Mouse (Mus musculus) urinary bladder, postnatal 14 days (tissue): ENCODE measurements around the gene Rgl1.
"Not testable (repeated sequence)": the region's sequence is repeated elsewhere in the genome, so short reads cannot be mapped to it uniquely, and the experiment has no call there.

Experiments
- DNase-seq: peaks from one replicate; pipeline ENCODE4 v3.0.0; 2021; ENCODE audit warnings: low spot score

The Rgl1 gene

DNA sequence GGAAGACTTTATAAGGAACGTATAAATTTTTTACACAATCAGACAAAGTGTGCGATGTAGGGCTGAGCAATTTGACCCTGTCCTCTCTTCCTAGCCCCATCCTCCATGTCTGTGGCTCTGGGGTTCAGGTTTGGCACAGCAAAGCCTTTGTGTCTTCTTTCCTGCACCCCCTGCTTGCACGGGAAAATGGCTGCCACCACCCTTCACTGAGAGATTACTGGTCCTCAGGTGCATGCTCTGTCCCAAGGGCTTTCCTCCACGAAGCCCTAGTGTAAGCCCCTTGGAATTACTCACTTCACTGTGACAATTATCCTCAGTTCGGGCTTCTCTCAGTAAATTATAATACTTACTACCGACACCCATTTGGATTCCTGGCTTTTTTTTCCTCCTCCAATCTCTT is 109.5 kb downstream of the Rgl1 start:
- DNase-seq: no peak

DNA sequence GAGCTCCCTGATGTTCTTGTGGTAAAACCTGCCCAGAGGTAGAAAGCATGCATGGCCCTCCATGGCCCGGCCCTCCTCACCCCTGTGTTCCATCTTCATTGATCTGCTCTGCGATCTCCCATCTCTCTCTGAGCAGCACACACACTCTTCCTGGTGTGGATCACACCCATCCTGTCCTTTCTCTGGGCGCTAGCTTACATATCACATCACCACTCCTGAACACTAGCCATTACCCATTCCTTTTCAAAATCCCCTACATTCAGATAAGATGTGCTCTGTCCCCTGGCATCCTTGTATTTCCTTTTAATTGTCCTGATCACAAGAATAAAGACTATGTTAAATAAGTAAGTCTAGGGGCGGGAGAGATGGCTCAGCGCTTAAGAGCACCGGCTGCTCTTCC is 111.3 kb downstream of the Rgl1 start:
- no peak for DNase-seq

DNA sequence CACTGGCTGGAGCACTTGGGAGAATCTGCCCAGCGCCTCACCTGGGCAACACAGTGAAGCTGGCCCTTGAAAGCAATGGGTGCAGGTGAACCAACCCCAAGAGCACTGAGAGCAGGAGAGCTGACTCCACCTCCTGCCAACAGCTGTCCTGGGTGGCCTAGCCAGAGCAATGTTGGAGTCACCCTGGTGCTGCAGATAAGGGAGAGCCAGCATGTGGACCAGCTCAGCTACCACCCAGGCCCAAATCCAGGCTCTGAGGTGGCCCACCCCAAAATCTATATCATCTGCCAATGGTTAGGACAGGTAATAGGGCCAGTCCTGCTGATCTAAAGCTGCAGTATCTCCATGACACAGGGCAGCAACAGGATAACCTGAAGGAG is 114.7 kb downstream of the Rgl1 start:
- no peak for DNase-seq

DNA sequence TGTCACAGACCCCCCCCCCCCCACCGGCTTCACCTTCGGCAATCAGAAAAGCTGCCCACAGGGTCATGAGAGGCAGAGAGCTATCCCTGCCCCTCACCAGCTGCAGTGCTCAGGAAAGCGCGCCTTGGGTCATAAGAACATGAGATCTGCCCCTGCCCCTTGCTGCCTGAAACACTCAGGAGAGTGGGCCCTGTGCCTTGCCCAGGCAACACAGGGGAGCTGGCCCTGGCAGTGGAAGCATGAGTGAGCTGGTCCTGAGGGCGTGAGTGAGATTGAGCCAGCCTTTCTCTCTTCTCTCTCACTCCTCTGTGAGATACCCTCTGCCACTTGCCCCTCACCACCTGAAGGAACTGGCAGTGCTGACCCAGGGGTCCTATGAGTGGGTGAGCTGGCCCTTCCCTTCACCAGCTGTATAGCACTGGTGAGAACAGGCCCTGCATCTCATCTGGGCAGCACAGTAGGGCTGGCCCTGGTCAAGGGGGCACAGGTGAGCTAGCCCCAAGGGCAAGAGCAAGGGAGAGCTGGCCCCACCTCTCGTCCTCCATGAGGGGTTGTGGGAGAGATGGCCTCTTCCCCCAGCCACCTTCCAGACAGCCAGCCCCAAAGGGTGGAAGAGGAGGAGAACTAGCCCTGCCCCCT is 115.2 kb downstream of the Rgl1 start:
- DNase-seq: no peak

DNA sequence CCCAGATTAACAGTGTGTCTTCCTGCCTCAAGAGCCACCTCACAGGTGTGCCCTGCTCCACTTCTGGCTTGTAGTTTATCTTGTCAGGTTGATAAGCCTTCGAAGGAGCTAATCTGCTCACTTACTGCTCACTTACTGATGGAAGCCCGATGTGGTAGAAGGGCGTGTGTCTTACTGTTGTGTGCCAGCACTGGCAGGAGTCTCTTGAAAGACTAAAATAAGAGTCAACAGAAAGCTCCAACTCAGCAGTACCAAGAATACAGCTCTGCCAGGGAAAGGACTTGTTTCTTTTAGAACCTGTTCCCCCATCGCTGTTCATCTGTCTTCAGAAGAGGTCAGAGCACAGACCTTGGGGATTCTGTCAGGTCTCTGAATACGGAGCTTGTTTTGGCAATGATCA is 118.1 kb downstream of the Rgl1 start:
- no peak for DNase-seq

DNA sequence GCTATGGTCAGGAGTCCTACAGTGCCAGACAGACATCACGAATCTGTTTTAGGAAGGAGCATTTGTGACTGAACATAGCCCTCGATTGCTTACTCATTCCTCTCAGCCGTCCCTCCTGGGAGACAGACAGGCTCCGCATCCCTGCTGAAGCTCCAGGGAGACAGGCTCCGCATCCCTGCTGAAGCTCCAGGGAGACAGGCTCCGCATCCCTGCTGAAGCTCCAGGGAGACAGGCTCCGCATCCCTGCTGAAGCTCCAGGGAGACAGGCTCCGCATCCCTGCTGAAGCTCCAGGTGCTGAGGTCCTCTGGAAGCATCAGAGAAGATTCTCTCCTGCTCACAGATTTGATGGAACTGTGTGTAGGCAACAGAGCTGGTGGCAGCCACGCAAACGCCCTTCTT is 123.9 kb downstream of the Rgl1 start:
- DNase-seq: not testable (repeated sequence)

DNA sequence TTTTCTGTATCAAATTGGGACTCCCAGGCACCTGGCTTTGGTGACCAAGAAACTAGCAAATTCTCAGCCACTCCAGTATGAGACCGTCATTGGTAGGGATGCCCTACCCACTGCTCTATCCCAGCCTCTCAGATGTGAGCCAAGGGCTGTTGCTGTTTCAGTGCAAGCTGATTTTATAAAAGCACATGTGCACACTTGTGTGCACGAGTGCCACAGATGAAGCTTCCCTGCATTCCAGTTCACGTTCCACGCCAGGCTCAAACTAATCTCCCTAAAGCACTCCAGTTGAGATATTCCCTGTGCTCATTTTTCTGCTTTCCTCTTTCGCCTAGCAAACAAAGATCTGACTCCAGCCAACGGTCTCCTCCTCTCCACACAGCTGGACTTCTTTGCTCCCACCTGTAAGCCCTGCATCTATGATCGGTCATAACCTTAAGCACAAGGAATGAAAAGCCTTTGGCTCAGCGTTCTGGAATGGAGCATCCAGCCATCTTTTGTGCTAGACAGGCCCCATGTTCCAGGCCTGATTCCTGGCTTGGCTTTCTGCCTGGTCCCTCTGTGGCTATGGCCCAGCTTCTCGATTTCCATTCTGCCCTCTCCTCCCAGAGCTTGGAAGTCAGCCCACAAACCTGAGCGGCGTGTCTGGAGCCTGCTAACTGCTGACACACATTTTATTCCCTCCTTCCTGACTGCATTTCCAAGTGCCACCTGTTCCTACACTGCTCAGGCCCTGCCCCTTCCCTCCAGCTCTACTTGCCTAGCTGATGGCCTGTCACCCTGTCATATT is 125.8 kb downstream of the Rgl1 start:
- DNase-seq: peak; percentile 71

DNA sequence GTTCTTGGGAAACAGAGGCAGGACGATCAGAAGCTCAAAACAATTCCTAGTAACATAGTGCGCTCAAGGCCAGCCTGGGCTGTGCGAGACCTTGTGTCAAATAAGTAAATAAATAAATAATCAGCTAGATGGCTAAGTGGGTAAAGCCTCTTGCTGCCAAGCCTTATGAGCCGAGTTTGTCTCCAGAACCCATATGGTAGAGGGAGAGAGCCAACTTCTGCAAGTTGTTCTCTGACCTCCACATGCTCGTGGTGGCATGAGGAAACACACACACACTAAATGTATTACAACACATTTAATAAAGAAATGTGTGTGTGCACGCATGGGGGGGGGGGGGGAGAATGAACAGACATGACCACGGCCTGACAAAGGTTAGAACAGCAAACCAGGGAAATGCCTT is 126.8 kb downstream of the Rgl1 start:
- DNase-seq: no peak

DNA sequence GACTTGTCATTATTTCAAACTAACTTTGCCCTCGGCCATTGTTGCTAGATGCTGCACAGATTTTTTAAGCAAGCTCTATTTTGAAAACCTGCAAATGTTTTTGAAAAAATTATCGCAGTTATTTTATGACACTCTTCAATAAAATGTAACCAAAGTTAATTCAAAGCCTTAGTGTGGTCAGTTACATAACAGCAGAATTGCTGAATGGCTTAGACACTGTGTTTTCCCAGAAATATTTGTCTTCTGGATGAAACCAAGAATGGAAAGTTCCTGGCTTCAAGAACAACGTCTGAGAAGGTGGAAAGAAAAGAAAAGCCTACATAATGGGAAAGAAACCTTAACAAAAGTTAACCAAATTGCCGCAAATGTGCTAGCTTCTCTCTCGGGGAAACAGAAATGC is 131.5 kb downstream of the Rgl1 start:
- DNase-seq: no peak

DNA sequence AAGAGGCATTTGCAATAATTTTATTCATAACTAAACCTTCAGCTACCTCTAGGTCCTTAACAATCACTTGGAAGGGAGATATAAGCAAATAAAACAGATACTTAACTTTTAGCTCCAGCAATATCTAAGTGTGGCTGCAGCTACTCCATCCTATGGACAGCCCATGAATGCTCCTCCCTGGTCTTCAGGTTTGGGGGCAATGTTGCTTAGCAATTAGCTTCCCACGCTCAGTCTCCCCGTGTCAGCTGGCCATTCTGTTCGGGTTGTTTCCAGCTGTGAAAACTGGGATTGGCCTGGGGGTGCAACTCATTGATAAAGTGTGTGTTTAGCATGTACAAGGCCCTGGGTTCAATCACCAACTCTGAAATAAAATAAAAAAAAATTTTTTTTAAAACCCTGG is 136.4 kb downstream of the Rgl1 start:
- DNase-seq: no peak

DNA sequence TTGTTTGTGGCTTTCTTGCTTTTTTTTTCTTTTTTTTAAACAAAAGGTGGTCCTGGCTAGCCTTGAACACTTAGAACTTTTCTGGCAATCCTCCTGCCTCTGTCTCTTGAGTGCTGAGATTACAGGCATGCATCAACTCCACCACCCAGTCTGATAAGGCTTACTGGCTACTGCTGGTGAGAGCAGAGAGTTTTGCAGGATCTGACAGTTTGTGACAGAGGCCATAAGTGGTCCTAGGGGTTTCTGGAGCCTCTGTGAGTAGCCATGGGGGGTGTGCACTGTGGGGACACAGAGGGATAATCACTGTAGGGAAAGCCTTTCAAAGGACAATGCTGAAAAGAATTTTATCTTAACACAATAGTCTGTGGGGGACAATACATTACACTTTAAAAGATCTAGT is 140.5 kb downstream of the Rgl1 start:
- DNase-seq: no peak

DNA sequence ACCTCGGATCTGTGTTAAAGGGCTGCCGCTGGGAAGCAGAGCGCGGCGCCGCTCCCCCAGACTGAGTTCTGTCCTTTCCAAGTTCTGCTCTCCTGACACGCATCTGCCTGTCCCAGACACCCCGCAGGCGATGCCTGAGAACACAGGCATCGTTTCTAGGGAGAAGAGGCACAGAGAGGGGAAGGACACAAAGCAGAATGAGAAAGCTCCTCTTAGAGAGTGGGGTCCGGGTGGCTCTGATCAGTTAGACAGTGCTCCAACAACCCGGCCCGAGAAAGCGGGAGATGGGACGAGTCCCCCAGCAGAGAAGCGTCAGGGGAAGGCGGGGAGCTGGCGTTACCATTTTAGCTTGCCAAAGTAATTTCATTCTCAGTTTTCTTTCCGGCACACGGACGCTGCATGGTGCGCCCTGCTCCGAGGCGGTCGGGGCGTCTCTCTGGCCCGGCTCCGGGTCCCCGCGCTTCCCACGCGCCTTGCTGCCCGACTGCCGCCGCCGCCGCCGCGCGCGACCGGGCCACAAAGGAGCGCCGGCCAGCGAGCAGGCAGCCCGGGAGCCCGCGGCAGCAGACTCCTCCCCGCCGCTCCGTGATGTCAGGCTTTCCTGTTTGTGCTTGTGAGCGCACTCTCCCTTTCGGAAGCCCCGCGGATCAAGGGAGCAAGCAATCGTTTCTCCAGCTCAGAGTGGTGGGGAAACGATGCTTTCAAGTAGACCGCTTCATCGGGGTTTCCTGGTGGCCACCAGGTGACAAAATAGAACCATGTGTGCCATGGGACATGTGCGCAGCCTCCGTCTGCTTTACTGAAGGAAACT is 141.3 kb downstream of the Rgl1 start:
- DNase-seq: peak; percentile 73

DNA sequence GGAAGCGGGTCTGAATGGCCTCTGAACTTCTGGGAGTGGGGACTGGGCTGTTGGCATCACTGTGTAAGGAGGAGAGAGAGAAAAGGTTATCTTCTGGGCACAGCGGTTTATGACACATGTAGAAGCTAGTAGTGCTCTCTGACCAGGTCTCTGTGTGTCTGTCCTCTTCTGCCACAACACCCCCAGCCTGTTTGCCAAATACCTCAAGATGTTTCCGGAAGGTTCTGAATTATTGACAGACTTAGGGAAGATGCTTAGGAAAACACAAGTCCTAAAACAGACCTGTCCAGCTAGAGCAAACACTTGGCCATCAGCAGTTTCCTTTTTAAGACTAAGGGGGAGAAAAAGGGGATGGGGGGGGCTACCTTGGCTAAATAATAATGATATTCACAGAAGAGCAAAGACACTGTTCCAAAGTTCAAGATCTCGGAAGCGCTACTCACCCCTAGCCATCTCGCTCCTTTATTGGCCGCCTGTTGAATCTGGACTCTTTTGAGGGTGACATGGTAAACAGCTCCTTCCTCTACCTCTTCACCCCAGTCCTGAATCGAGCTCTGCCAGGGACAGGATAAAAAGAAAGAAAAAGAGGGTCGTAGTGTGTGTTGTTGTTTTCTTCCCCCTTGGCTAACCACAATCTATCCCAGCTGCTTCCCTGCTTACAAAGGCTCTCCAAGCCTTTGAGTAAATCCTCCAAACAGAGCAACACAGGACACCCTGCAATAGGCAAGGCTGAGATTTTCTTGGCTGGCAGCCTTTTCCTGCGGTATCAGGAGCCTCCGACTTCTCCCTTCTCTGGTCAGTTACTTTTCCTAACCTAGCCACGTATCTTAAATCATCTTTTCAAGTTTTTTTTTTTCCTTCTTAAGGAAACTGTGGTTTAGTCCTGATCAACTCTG is 142.5 kb downstream of the Rgl1 start:
- DNase-seq: peak; percentile 53

DNA sequence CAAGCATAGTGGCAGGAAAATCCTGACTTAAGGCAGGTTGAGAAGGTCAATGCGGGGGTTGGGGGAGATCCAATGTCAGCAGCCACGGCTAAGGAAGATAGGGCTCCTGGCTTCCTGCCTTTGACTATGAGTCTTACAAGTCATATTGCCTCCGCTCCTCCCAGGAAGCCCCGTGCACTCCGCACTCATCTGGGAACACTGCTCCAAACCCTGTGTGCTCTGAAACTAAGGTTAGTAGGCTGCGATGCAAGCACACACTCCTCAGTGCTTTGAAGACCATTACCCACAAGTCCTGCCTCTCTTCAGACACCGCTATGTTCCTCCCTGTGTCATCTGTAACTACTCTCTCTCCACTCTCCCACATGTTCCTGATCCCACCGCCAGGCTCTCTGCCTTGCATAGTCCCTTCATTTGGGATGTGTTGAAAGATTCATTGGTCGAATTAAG is 143.4 kb downstream of the Rgl1 start:
- peak; percentile 24 for DNase-seq

DNA sequence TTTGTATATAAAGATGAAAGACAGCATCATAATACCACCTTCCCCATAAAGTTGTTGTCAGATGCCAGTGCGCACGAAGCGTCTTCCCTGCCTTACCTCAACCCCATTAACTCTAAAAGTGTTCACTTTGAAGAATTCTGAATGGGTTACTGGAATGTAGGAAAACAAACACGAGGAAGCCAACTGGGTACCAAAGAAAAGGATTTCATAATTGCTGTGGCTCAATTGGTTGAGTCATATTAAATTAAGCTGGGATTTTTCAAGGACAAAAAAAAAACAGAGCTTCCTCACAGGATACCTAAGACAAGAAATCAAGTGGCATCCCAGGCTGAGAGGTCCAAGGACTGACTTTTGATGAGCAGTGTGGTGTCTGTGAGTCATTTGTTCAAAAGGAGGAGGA is 144.5 kb downstream of the Rgl1 start:
- DNase-seq: no peak

DNA sequence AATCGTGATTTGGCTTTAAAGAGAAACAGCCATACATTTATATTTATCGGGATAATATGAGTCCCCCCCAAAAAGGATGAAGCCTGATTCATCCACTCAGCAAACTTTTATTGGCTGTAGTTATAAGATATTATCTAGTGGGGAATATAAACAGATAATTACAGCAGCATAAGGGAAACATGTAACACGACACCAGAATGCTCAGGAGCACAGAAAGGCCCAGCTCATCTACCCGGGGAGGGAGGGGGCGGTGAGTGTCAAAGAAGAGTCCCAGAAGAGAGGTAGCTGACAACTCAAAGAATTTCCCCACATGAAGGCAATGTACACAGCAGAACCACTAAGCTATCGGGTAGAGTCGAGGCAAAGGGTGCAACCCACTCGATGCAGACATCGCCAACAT is 146.8 kb downstream of the Rgl1 start:
- no peak for DNase-seq

DNA sequence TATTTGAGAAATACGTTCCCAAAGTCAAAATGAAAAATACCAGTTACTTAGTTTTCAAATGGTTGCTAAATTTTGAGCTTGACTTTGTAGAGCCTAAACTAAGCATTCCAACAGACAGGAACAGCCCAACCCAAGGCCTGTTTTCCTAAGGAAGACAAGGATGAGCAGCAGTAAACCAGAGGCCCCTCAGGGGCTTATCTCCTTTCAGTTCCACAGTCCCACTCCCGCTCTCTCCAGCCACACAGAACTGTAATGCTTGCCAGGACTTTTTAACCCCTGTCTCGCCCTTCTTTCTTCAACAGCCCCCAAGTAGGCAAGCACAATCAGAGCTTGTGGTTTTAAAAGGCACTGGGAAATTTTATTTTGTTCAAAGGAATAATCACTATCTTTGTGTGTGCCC is 147.3 kb downstream of the Rgl1 start:
- no peak for DNase-seq

DNA sequence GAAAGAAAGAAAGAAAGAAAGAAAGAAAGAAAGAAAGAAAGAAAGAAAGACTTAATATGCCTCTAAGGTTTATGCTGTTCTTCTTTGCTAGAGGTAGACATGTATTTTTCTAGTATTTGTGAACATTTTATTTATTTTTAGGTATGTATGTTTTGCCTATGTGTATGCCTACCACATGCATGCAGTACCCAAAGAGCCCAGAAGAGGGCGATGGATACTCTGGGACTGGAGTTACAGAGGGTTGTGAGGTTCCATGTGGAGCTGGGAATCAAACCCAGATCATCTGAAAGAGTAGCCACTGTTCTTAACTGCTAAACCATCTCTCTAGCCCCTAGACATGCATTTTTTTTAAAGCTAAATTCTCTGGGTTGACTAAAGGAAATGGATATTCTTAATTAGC is 147.8 kb downstream of the Rgl1 start:
- no peak for DNase-seq

DNA sequence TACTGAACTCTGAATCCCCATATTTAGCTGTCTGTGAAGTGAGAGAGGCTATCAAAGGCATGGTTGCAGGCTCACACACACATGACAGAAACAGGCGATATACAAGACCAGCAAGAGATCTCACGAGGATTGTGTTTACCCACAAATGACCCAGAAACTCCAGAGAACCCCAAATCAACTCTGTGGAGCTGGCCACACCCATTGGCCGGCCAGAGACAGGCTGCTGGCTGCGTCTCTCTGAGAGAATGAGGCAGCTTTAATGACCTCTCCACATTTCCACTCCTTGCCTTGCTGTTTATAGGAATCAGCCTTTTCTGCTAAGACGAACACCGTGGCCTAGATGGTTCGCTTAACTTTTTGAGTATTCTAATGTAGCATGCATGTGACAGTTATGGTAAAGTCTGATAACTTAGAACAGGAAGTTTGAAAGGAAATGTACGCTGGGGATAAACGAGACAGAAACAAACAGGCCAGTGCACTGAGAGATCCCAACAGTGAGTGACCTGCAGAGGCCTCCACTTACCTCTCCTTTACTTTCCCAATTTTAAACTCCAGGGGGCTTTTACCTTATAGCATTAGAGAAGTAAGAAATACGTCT is 148.3 kb downstream of the Rgl1 start:
- peak; percentile 21 for DNase-seq

DNA sequence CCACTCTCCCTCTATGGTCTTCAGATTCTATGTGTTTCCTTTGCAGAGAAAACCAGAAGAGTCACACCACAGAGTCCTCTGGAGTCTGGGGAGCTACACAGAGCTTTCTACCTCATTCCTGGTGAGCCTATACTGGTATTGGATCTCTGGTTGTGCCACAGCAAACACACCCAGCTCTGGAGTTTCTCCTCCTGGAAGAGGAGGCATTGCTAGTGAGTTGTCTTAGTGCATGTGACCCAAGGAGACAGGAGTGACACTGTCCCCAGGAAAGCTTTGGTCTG is 149.4 kb downstream of the Rgl1 start:
- DNase-seq: no peak

DNA sequence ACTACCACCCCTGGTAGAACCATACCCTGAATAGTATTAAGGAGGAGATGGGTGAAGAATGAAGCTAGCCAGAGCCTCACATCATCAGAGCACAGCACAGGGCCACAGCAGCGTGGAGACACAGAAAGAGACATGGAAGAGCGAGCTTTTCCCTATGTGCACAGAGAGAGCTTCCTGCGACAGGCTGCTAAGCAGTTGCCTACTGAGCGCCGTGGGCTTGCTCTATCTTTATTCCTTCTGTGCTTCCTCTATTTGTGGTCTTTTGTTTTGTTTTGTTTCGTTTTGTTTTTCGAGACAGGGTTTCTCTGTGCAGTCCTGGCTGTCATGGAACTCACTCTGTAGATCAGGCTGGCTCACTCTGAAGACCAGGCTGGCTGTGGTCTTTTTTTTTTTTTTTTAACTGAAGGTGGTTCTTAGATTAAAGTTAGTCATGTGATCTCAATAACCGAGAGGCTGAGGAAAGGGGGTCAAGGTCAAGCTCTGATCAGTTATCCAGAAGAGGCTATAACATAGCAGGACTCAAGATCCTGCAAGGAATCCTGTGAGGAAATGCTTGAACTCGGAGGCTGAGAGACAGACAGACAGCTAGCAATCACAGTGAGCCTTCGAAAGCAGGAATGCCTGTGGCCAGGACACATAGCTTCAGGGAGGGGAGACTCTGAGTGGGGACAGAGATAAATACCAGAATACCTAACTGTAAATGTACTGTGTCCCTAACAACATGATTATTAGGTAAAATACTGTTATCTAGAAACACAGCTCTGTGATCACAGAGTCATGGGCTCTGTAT is 150.0 kb downstream of the Rgl1 start:
- DNase-seq: no peak
